Mouse (Mus musculus) regulatory T cell (primary cell): ENCODE data around the gene H2afz.

Source experiments
- in situ Hi-C: fragments of 300-600 bp; cut with MboI, MseI; formaldehyde crosslinking; loops from one replicate; pipeline ENCODE4 v1.15.1; 2025; ENCODE audit warnings: high pct_unique_total_duplicates

The H2afz gene

GRCm38 (mm10) chr3:137862600-137862999 is 1.7 kb upstream of the H2afz start:
- in situ Hi-C loops: loop anchor here (5.0 to 10.0 kb wide), 2 partner anchors 580 to 662 kb away; partner anchors contain the start of genes Adh5 and Eif4e

GRCm38 (mm10) chr3:137863330-137864123 is 760 bp upstream of the H2afz start:
- in situ Hi-C loops: loop anchor here (5.0 to 10.0 kb wide), 2 partner anchors 579 to 661 kb away; partner anchors contain the start of genes Adh5 and Eif4e

GRCm38 (mm10) chr3:137864988-137865982 is 998 bp downstream of the H2afz start:
- in situ Hi-C loops: loop anchor here (5.0 to 10.0 kb wide), 2 partner anchors 577 to 660 kb away; partner anchors contain the start of genes Adh5 and Eif4e

GRCm38 (mm10) chr3:137867133-137867436 is 2.8 kb downstream of the H2afz start:
- in situ Hi-C loops: loop anchor here (10.0 kb wide), 1 partner anchor 658 kb away; the partner anchor contains the start of gene Eif4e

GRCm38 (mm10) chr3:137867437-137868093 is 3.3 kb downstream of the H2afz start, which contains the start of gene Dnajb14:
Gene Dnajb14 (plus strand): TSS chr3:137867675.
- in situ Hi-C loops: loop anchor here (10.0 kb wide), 1 partner anchor 657 kb away; the partner anchor contains the start of gene Eif4e

GRCm38 (mm10) chr3:137868094-137868913 is 4.0 kb downstream of the H2afz start:
- in situ Hi-C loops: loop anchor here (10.0 kb wide), 1 partner anchor 656 kb away; the partner anchor contains the start of gene Eif4e

- in situ Hi-C loops: loop anchor here (10.0 kb wide), 1 partner anchor 655 kb away; the partner anchor contains the start of gene Eif4e
Measured at GRCm38 (mm10) chr3:137869395-137869794, 5.1 kb downstream of the H2afz start.

- in situ Hi-C loops: no loop called here
Measured at GRCm38 (mm10) chr3:137879313-137879712, 15.0 kb downstream of the H2afz start.

GRCm38 (mm10) chr3:137880109-137880748 is 15.9 kb downstream of the H2afz start:
- in situ Hi-C loops: no loop called here

- in situ Hi-C loops: no loop called here
Measured at GRCm38 (mm10) chr3:137881093-137881492, 16.8 kb downstream of the H2afz start.

GRCm38 (mm10) chr3:137887961-137888360 is 23.7 kb downstream of the H2afz start:
- in situ Hi-C loops: no loop called here

GRCm38 (mm10) chr3:137891089-137891488 is 26.8 kb downstream of the H2afz start:
- in situ Hi-C loops: no loop called here

GRCm38 (mm10) chr3:137892118-137892517 is 27.8 kb downstream of the H2afz start:
- in situ Hi-C loops: no loop called here

GRCm38 (mm10) chr3:137893789-137894188 is 29.5 kb downstream of the H2afz start:
- in situ Hi-C loops: no loop called here

GRCm38 (mm10) chr3:137895196-137895595 is 30.9 kb downstream of the H2afz start:
- in situ Hi-C loops: no loop called here

GRCm38 (mm10) chr3:137896386-137896785 is 32.1 kb downstream of the H2afz start:
- in situ Hi-C loops: no loop called here

GRCm38 (mm10) chr3:137896867-137897266 is 32.6 kb downstream of the H2afz start:
- in situ Hi-C loops: no loop called here

- in situ Hi-C loops: no loop called here
Measured at GRCm38 (mm10) chr3:137897685-137898084, 33.4 kb downstream of the H2afz start.

GRCm38 (mm10) chr3:137900149-137900548 is 35.9 kb downstream of the H2afz start:
- in situ Hi-C loops: no loop called here

GRCm38 (mm10) chr3:137913093-137913492 is 48.8 kb downstream of the H2afz start:
- in situ Hi-C loops: no loop called here
